Mouse (Mus musculus) heart, postnatal 0 days (tissue): Measurements from ENCODE around the gene Pola1. TPM values are rescaled to one million over a fixed set of nuclear protein-coding genes. Genes with fewer than 3 reads are reported as not detected.

Source experiments
- ATAC-seq: fragments of 200-750 bp; cut with Nextera tagmentation; 2 replicates; pipeline ENCODE4 v1.8.0; 2017; ENCODE audit warnings: low read depth, moderate number of reproducible peaks, moderate library complexity; ENCODE audit not compliant: insufficient read depth
- DNase-seq: peaks from one replicate; pipeline ENCODE4 v3.0.0-alpha.2; 2016; ENCODE audit warnings: low spot score
- H3K27ac ChIP-seq: fragments of 300-500 bp; sonication (generic); 2 replicates; pipeline ENCODE4 v1.5.1; 2014; ENCODE audit warnings: low read depth, mild to moderate bottlenecking
- H3K27me3 ChIP-seq: fragments of 300-500 bp; sonication (generic); 2 replicates; pipeline ENCODE4 v1.6.1; 2014; ENCODE audit warnings: low read length, mixed read lengths; ENCODE audit not compliant: control insufficient read depth, insufficient read depth
- H3K36me3 ChIP-seq: fragments of 300-500 bp; sonication (generic); replicated peaks from 2 replicates; pipeline ENCODE4 v1.6.1; 2014; ENCODE audit warnings: low read length, mixed read lengths; ENCODE audit not compliant: control insufficient read depth, insufficient read depth
- H3K4me1 ChIP-seq: fragments of 300-500 bp; sonication (generic); 2 replicates; pipeline ENCODE4 v1.6.1; 2014; ENCODE audit warnings: antibody characterized with exemption; ENCODE audit not compliant: control insufficient read depth, insufficient read depth
- H3K4me2 ChIP-seq: fragments of 300-500 bp; sonication (generic); 2 replicates; pipeline ENCODE4 v1.6.1; 2014; ENCODE audit warnings: low read depth, mild to moderate bottlenecking, low read length, moderate library complexity
- H3K4me3 ChIP-seq: fragments of 300-500 bp; sonication (generic); 2 replicates; pipeline ENCODE4 v1.5.1; 2014; ENCODE audit warnings: low read depth, low read length
- H3K9ac ChIP-seq: fragments of 300-500 bp; sonication (generic); replicated peaks from 2 replicates; pipeline ENCODE4 v1.6.1; 2014; ENCODE audit warnings: low read depth, low read length, mixed read lengths
- H3K9me3 ChIP-seq: fragments of 300-500 bp; sonication (generic); replicated peaks from 2 replicates; pipeline ENCODE4 v1.6.1; 2016; ENCODE audit warnings: low read length; ENCODE audit not compliant: control insufficient read depth
- CTCF ChIP-seq: IDR thresholded peaks from 2 replicates; pipeline ENCODE4 v1.5.1; 2016; ENCODE audit warnings: antibody characterized with exemption, control low read depth, low read depth
- EP300 ChIP-seq: IDR thresholded peaks from 2 replicates; pipeline ENCODE4 v1.6.1; 2016; ENCODE audit warnings: antibody characterized with exemption, low read depth
- WGBS: fragments of 180-500 bp; shearing (Covaris S2); extraction: QIAGEN DNeasy Blood & Tissue Kit; methylation state at CpG from one replicate; pipeline ENCODE4 v1.1.7; 2014; 5-methylcytosine and 5-hydroxymethylcytosine counted together
- polyA plus RNA-seq: library from polyadenylated mRNA; unstranded; fragments of >200 nt; fragmentation: Nextera tagmentation; extraction: Ambion mirVana; gene quantifications from 2 replicates; pipeline ENCODE4 v1.2.1, GENCODE M21; 2015
- total RNA-seq: library from RNA; depleted of rRNA; stranded (reverse); fragments of >200 nt; gene quantifications from 2 replicates; pipeline ENCODE4 v1.2.3, GENCODE M21; 2014; ENCODE audit warnings: low replicate concordance

Pola1 gene
- total and polyA plus RNA-seq, 2 experiments from 2014 or later, result 2.5 to 4.7 TPM

GRCm38 (mm10) chrX:93289851-93290380 lies 342.0 kb downstream of the Pola1 start:
- Histone ChIP-seq H3K4me3 (no peak overlapping the region), H3K9me3 (peaks cover 3% of the 10 kb centered on the region; the same call in 1 of the 2 replicates), H3K27me3 (peaks cover 90% of the 10 kb centered on the region), H3K4me2 (no peak overlapping the region), H3K27ac (no peak overlapping the region), H3K4me1 (no peaks in the 10 kb centered on the region), H3K36me3 (no peaks in the 10 kb centered on the region), H3K9ac (no peak overlapping the region)
- no peak for TF ChIP-seq CTCF
- TF ChIP-seq EP300, result no peak
- ATAC-seq, result no peak
- 17% methylated on average over 12 of the region's 12 CpGs for WGBS
- DNase-seq, result no peak

DNA sequence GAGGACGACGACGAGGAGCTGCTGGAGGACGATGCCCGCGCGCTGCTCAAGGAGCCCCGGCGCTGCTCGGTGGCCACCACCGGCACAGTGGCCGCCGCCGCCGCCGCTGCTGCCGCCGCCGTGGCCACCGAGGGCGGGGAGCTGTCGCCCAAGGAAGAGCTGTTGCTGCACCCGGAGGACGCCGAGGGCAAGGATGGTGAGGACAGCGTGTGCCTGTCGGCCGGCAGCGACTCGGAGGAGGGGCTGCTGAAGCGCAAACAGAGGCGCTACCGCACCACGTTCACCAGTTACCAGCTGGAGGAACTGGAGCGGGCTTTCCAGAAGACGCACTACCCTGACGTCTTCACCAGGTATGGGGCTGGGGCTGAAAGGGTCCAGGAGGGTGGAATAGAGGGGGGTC lies 342.9 kb downstream of the Pola1 start:
- peaks cover 90% of the 10 kb centered on the region for H3K27me3 ChIP-seq
- no peak overlapping the region for H3K9ac ChIP-seq
- no peak overlapping the region for H3K27ac ChIP-seq
- H3K9me3 ChIP-seq, result peaks cover 3% of the 10 kb centered on the region; the same call in 1 of the 2 replicates
- no peaks in the 10 kb centered on the region for H3K36me3 ChIP-seq
- WGBS, result 15% methylated on average over 26 of the region's 37 CpGs
- H3K4me3 ChIP-seq, result peak overlapping the region; percentile 46
- DNase-seq (no peak), ATAC-seq (no peak)
- peak overlapping the region; percentile 65 for H3K4me2 ChIP-seq
- TF ChIP-seq CTCF (no peak), EP300 (no peak)
- H3K4me1 ChIP-seq, result no peaks in the 10 kb centered on the region

GRCm38 (mm10) chrX:93288339-93288738 lies 343.6 kb downstream of the Pola1 start:
- Histone ChIP-seq H3K4me3 (peak overlapping the region; percentile 46), H3K27me3 (peaks cover 86% of the 10 kb centered on the region), H3K27ac (no peak overlapping the region), H3K36me3 (no peaks in the 10 kb centered on the region), H3K4me1 (no peaks in the 10 kb centered on the region), H3K9me3 (peaks cover 3% of the 10 kb centered on the region; the same call in 1 of the 2 replicates), H3K4me2 (peak overlapping the region; percentile 65), H3K9ac (no peak overlapping the region)
- ATAC-seq, result no peak
- TF ChIP-seq EP300 (no peak), CTCF (no peak)
- DNase-seq, result no peak
- 14% methylated on average over 31 of the region's 37 CpGs for WGBS

DNA sequence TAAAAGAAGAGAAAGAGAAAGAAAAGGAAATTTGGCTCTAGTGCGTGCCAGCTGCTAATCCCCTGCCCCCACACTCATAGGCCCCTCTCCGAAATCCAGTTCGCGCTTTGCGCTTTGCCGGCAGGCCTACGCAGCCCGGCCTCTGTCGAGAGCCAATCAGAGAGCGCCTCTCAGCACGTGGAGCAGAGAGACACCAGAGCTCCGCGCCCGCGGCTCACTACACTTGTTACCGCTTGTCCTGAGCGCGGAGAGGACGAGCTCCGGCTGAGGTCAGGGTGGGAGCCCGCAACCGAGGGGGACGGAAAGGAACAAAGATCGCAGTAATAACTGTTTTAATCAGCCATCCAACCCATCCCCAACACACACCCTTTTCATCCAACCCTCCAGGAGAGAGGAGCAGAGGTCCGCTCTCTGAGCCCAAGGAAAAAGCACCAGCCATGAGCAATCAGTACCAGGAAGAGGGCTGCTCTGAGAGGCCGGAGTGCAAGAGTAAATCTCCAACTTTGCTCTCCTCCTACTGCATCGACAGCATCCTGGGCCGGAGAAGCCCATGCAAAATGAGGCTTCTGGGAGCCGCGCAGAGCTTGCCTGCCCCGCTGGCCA lies 345.6 kb downstream of the Pola1 start, which contains the start of gene Arx:
Gene Arx, plus strand, starts transcription at position 155 of the 603 bp plus-strand sequence.
- peaks cover 91% of the 10 kb centered on the region for H3K27me3 ChIP-seq
- no peak within 1 kb of the TSS for H3K27ac ChIP-seq
- TF ChIP-seq EP300 (no peak), CTCF (no peak)
- no peaks in the 10 kb centered on the region for H3K4me1 ChIP-seq
- ATAC-seq (peak; percentile 83), DNase-seq (peak; percentile 48)
- WGBS, result 22% methylated on average over 31 of the region's 31 CpGs
- H3K4me2 ChIP-seq, result no peak within 1 kb of the TSS
- 0 out of 2 replicates have a peak within 1 kb of the TSS, but pooled peaks have one; percentile 0 for H3K4me3 ChIP-seq
- peaks cover 3% of the 10 kb centered on the region; the same call in 1 of the 2 replicates for H3K9me3 ChIP-seq
- no peak within 1 kb of the TSS for H3K9ac ChIP-seq
- H3K36me3 ChIP-seq, result no peaks in the 10 kb centered on the region

- Histone ChIP-seq H3K4me2 (no peak overlapping the region), H3K27ac (no peak overlapping the region), H3K9ac (no peak overlapping the region), H3K9me3 (peaks cover 3% of the 10 kb centered on the region; the same call in 1 of the 2 replicates), H3K4me1 (no peaks in the 10 kb centered on the region), H3K36me3 (no peaks in the 10 kb centered on the region), H3K4me3 (no peak overlapping the region), H3K27me3 (peaks cover 87% of the 10 kb centered on the region)
- 17% methylated on average over 10 of the region's 10 CpGs for WGBS
- TF ChIP-seq EP300, result no peak
- TF ChIP-seq CTCF, result no peak
- DNase-seq (no peak), ATAC-seq (no peak)
Measured at GRCm38 (mm10) chrX:93285091-93285490, 346.9 kb downstream of the Pola1 start.
